8 mouse cellular contexts compared by ENCODE assay signal in the genomic region with DNA sequence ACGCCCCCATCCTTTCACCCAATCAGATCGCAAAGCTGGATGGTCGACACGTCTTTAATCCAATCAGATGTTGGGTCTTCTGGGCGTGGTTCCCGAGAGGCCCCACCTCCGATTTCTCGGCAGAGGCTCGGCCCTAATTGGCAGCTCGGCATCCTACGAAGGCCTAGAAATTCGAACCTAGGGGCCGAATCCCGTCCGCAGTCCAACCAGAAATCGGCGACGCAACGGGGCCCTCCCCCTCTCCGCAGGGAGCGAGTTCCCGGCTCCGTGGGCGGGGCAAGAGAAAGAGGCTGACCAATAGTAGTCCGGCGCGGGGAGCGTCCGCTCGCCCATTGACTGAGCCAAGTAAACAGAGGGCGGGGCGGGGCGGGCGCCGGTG. TPM values are rescaled to one million over a fixed set of nuclear protein-coding genes. Genes with fewer than 3 reads are reported as not detected.
DNase-seq lines count a peak whose midpoint lies in the region; ATAC-seq and TF ChIP-seq lines count a peak whose summit lies in the region.

Gene Grk6 (plus strand): TSS at position 136 of the 379 bp plus-strand sequence.

- DNase-seq in brain, embryonic 14.5 days (ENCODE audit: low read depth): peak; percentile 100
- DNase-seq in liver, adult 2 months (ENCODE audit: extremely low read depth, low read depth, low spot score): peak; percentile 97
- peak; percentile 100 for DNase-seq in splenic B cell, adult 2 months (ENCODE audit: low read depth, low spot score)

- no peak for TF ChIP-seq POLR2A in brain, embryonic 14.5 days (IDR thresholded peaks at IDR 0.05; ENCODE audit: borderline replicate concordance, extremely low read depth, insufficient read depth, insufficient read length, poor library complexity, severe bottlenecking)
- no peak for TF ChIP-seq POLR2A in liver, adult 2 months (IDR thresholded peaks at IDR 0.05; ENCODE audit: extremely low read depth, insufficient read depth, low read length)
- no peak for TF ChIP-seq POLR2A in myocyte (IDR thresholded peaks at IDR 0.05; ENCODE audit: insufficient read length, low read depth)

- TF ChIP-seq CTCF in C2C12 (IDR thresholded peaks at IDR 0.05; ENCODE audit: control insufficient read depth, insufficient read depth, insufficient read length): no peak
- TF ChIP-seq CTCF in brain, embryonic 14.5 days (IDR thresholded peaks at IDR 0.05; ENCODE audit: borderline replicate concordance, extremely low read depth, insufficient read depth, insufficient read length): no peak
- TF ChIP-seq CTCF in liver, adult 2 months (IDR thresholded peaks at IDR 0.05; ENCODE audit: low read depth, low read length): no peak

- H3ac ChIP-seq in C2C12 (ENCODE audit: control insufficient read depth, insufficient read length, low read depth) (peak within 1 kb of the TSS; percentile 84), myocyte (ENCODE audit: control insufficient read depth, insufficient read length) (peak within 1 kb of the TSS; percentile 92)

- H3K36me3 ChIP-seq in C2C12 (ENCODE audit: control insufficient read depth, insufficient read depth) (peaks cover 6% of the 10 kb centered on the region), myocyte (ENCODE audit: control insufficient read depth, insufficient read depth) (no peaks in the 10 kb centered on the region)
- H3K36me3 ChIP-seq in erythroblast, embryonic 14.5 days (ENCODE audit: control insufficient read depth): peaks cover 34% of the 10 kb centered on the region
- 0 out of 2 replicates have a peak, but pooled peaks cover under 1% of the 10 kb centered on the region for H3K36me3 ChIP-seq in heart, embryonic 11.5 days (ENCODE audit: control insufficient read depth, insufficient read depth, low read length)
- H3K36me3 ChIP-seq in kidney, embryonic 16.5 days (ENCODE audit: insufficient read depth, low read length): no peaks in the 10 kb centered on the region; the same call in 1 of the 2 replicates
- H3K36me3 ChIP-seq in liver, adult 2 months (ENCODE audit: control insufficient read depth, insufficient read depth, low read length): no peaks in the 10 kb centered on the region
- H3K36me3 ChIP-seq in splenic B cell, adult 2 months (ENCODE audit: control insufficient read depth, insufficient read depth, low read length, poor library complexity, severe bottlenecking): no peaks in the 10 kb centered on the region; the same call in none of the 2 replicates

- peaks cover 36% of the 10 kb centered on the region for H3K79me3 ChIP-seq in C2C12 (ENCODE audit: low read depth)

- H3K9ac ChIP-seq in heart, embryonic 11.5 days (ENCODE audit: low read depth, low read length): peak within 1 kb of the TSS; percentile 93
- H3K9ac ChIP-seq in kidney, embryonic 16.5 days (replicated peaks; ENCODE audit: low read length): peak within 1 kb of the TSS; percentile 94
- peak within 1 kb of the TSS; percentile 94 for H3K9ac ChIP-seq in liver, adult 2 months (ENCODE audit: low read depth, low read length)

- peaks cover 58% of the 10 kb centered on the region for H3K4me1 ChIP-seq in erythroblast, embryonic 14.5 days (ENCODE audit: control insufficient read depth)
- peaks cover 18% of the 10 kb centered on the region for H3K4me1 ChIP-seq in heart, embryonic 11.5 days (ENCODE audit: control insufficient read depth, insufficient read depth, low read length)
- peaks cover 30% of the 10 kb centered on the region for H3K4me1 ChIP-seq in kidney, embryonic 16.5 days (ENCODE audit: insufficient read depth, low read length)
- peaks cover 11% of the 10 kb centered on the region for H3K4me1 ChIP-seq in liver, adult 2 months (ENCODE audit: control insufficient read depth, insufficient read depth, low read length)

- H3K79me2 ChIP-seq in C2C12 (ENCODE audit: control insufficient read depth, insufficient read depth) (peaks cover 46% of the 10 kb centered on the region), myocyte (ENCODE audit: control insufficient read depth, insufficient read depth) (peaks cover 35% of the 10 kb centered on the region)
- H3K79me2 ChIP-seq in liver, adult 2 months (ENCODE audit: control insufficient read depth, insufficient read depth, low read length): peaks cover 8% of the 10 kb centered on the region; the same call in 1 of the 2 replicates

- H3K4me3 ChIP-seq in C2C12 (ENCODE audit: insufficient read depth, poor library complexity, severe bottlenecking): peak within 1 kb of the TSS; percentile 78
- peak within 1 kb of the TSS; percentile 97 for H3K4me3 ChIP-seq in erythroblast, embryonic 14.5 days (replicated peaks)
- peak within 1 kb of the TSS; percentile 89 for H3K4me3 ChIP-seq in heart, embryonic 11.5 days (ENCODE audit: low read depth, low read length)
- H3K4me3 ChIP-seq in kidney, embryonic 16.5 days (ENCODE audit: low read length): peak within 1 kb of the TSS; percentile 85
- H3K4me3 ChIP-seq in liver, adult 2 months (ENCODE audit: insufficient read depth, low read depth, low read length): peak within 1 kb of the TSS; percentile 85
- H3K4me3 ChIP-seq in myocyte: peak within 1 kb of the TSS; percentile 47

- peak within 1 kb of the TSS; percentile 75 for H3K4me2 ChIP-seq in heart, embryonic 11.5 days
- H3K4me2 ChIP-seq in kidney, embryonic 16.5 days (replicated peaks; ENCODE audit: low read depth, low read length): peak within 1 kb of the TSS; percentile 81
- peak within 1 kb of the TSS; percentile 97 for H3K4me2 ChIP-seq in myocyte (ENCODE audit: low read depth)

- under 1% methylated on average over 35 of the region's 35 CpGs for WGBS in heart, embryonic 11.5 days (ENCODE audit: insufficient replicate concordance)
- WGBS in kidney, embryonic 16.5 days: 1% methylated on average over 33 of the region's 35 CpGs
- WGBS in liver, adult 2 months: under 1% methylated on average over 34 of the region's 35 CpGs

- H3K9me3 ChIP-seq in erythroblast, embryonic 14.5 days (ENCODE audit: control insufficient read depth, low read length): no peaks in the 10 kb centered on the region
- no peaks in the 10 kb centered on the region for H3K9me3 ChIP-seq in heart, embryonic 11.5 days (replicated peaks; ENCODE audit: control insufficient read depth, low read length)
- H3K9me3 ChIP-seq in kidney, embryonic 16.5 days (ENCODE audit: low read length): no peaks in the 10 kb centered on the region

- H3K27me3 ChIP-seq in C2C12 (ENCODE audit: control insufficient read depth, insufficient read depth, insufficient read length): no peaks in the 10 kb centered on the region
- H3K27me3 ChIP-seq in erythroblast, embryonic 14.5 days (ENCODE audit: control insufficient read depth): peaks cover 5% of the 10 kb centered on the region
- no peaks in the 10 kb centered on the region for H3K27me3 ChIP-seq in heart, embryonic 11.5 days (ENCODE audit: control insufficient read depth, insufficient read depth, low read length)
- no peaks in the 10 kb centered on the region for H3K27me3 ChIP-seq in kidney, embryonic 16.5 days (ENCODE audit: insufficient read depth, low read length)
- H3K27me3 ChIP-seq in liver, adult 2 months (ENCODE audit: control insufficient read depth, insufficient read depth, low read length): no peaks in the 10 kb centered on the region
- no peaks in the 10 kb centered on the region for H3K27me3 ChIP-seq in myocyte (ENCODE audit: control insufficient read depth, insufficient read depth, insufficient read length)
- no peaks in the 10 kb centered on the region for H3K27me3 ChIP-seq in splenic B cell, adult 2 months (ENCODE audit: control insufficient read depth, insufficient read depth, low read length, poor library complexity, severe bottlenecking)

- peak; percentile 94 for ATAC-seq in heart, embryonic 11.5 days (replicated peaks; ENCODE audit: insufficient number of reproducible peaks, low FRiP score, low TSS enrichment)
- peak; percentile 97 for ATAC-seq in kidney, embryonic 16.5 days (ENCODE audit: low FRiP score, low TSS enrichment)

- H3K27ac ChIP-seq in heart, embryonic 11.5 days (ENCODE audit: low read depth, low read length): peak within 1 kb of the TSS; percentile 96
- H3K27ac ChIP-seq in kidney, embryonic 16.5 days (ENCODE audit: low read length): peak within 1 kb of the TSS; percentile 98
- peak within 1 kb of the TSS; percentile 75 for H3K27ac ChIP-seq in liver, adult 2 months (replicated peaks; ENCODE audit: insufficient read depth, low read depth, low read length)

TF ChIP-seq in C2C12, 6 proteins besides CTCF, POLR2A, EP300 and RAD21:
- TF ChIP-seq USF1 (IDR thresholded peaks at IDR 0.05; ENCODE audit: low read depth) (no peak), FOSL1 (IDR thresholded peaks at IDR 0.05; ENCODE audit: insufficient read depth, low read length, poor library complexity, severe bottlenecking) (no peak), MYOD1 (IDR thresholded peaks at IDR 0.05; ENCODE audit: control insufficient read depth, insufficient read length, low read depth) (no peak), MYOG (IDR thresholded peaks at IDR 0.05; ENCODE audit: control insufficient read depth, extremely low read depth, insufficient read length) (no peak), MAX (IDR thresholded peaks at IDR 0.05) (no peak), CEBPB (IDR thresholded peaks at IDR 0.05; ENCODE audit: low read depth) (no peak)

TF ChIP-seq in myocyte, 11 proteins besides CTCF, POLR2A, EP300 and RAD21:
- TF ChIP-seq USF1 (IDR thresholded peaks at IDR 0.05; ENCODE audit: low read depth) (no peak), E2F4 (IDR thresholded peaks at IDR 0.05; ENCODE audit: insufficient read depth) (peak; percentile 7), TCF12 (IDR thresholded peaks at IDR 0.05; ENCODE audit: insufficient read depth, poor library complexity, severe bottlenecking) (no peak), REST (IDR thresholded peaks at IDR 0.05; ENCODE audit: insufficient read depth, insufficient read length) (no peak), POLR2AphosphoS2 (IDR thresholded peaks at IDR 0.05; ENCODE audit: insufficient read length, low read depth) (no peak), SRF (IDR thresholded peaks at IDR 0.05; ENCODE audit: control insufficient read depth, insufficient read length, low read depth) (peak; percentile 54)

RNA-seq across cellular contexts. Expression of gene Grk6, which starts in this region (rescaled TPM):
- polyA plus RNA-seq in C2C12 (2012; fragmentation: generic; extraction: Trizol) (81.9 TPM), myocyte (2012; fragmentation: generic; extraction: Trizol) (29.1 TPM)
- 79.6 and 92.1 TPM in 2 replicates for polyA plus RNA-seq in brain, embryonic 14.5 days (2012; rRNA removed)
- 9.5 and 10.2 TPM in 2 replicates for polyA plus RNA-seq in erythroblast, embryonic 14.5 days (2012)
- polyA plus RNA-seq in heart, embryonic 11.5 days (2014; fragmentation: Nextera tagmentation; extraction: Ambion mirVana): 24.3 and 26.9 TPM in 2 replicates
- polyA plus RNA-seq in kidney, embryonic 16.5 days (2015; fragmentation: Nextera tagmentation; extraction: Ambion mirVana): 17.4 and 25.6 TPM in 2 replicates
- total RNA-seq in liver, adult 2 months (2014; rRNA removed): 8.8 and 13.6 TPM in 2 replicates
- polyA plus RNA-seq in liver, adult 2 months (2012; rRNA removed): 12.4 and 14.3 TPM in 2 replicates

Comparison
In these comparisons a context has a peak if more than half of its experiments do, and no peak if none do; other contexts are left out.
1. Peak in every context shown above with its lines: DNase-seq, ATAC-seq, H3K4me3 ChIP-seq and H3K27ac ChIP-seq.
2. H3K4me3 ChIP-seq: peak in every context shown above with its lines; median percentile 97 in erythroblast, embryonic 14.5 days; 89 in heart, embryonic 11.5 days; 85 in kidney, embryonic 16.5 days; 85 in liver, adult 2 months; 78 in C2C12; 47 in myocyte.